ENCODE assay signal across 21 mouse cellular contexts in genomic region chr2:21275315-21275714, GRCm38 (mm10).
"Had no signal": no experiment of that assay in that cellular context is flagged by ENCODE, and none has a peak within 500 bp of the region (broad histone marks: within the 10 kb centered on the region; RNA-seq: fewer than 3 reads in every experiment).

No protein-coding gene starts in this region.

- ATAC-seq: intestine, embryonic 16.5 days; liver, embryonic 12.5 days had no signal

- H3K4me3 ChIP-seq: limb, embryonic 10.5 days; limb, embryonic 13.5 days; liver, embryonic 12.5 days; liver, embryonic 15.5 days; lung, embryonic 15.5 days; megakaryocyte, embryonic 14.5 days; neural tube, embryonic 13.5 days; stomach, embryonic 15.5 days had no signal

- H3K4me2 ChIP-seq: limb, embryonic 13.5 days; liver, embryonic 12.5 days; liver, embryonic 15.5 days; lung, embryonic 15.5 days; neural tube, embryonic 13.5 days; stomach, embryonic 15.5 days had no signal

- H3K27ac ChIP-seq: kidney, postnatal 0 days; limb, embryonic 10.5 days; limb, embryonic 13.5 days; liver, embryonic 12.5 days; liver, embryonic 15.5 days; lung, embryonic 15.5 days; neural tube, embryonic 13.5 days; stomach, embryonic 15.5 days had no signal

- H3K9ac ChIP-seq: limb, embryonic 13.5 days; liver, embryonic 12.5 days; liver, embryonic 15.5 days; lung, embryonic 15.5 days; neural tube, embryonic 13.5 days; stomach, embryonic 15.5 days had no signal

- DNase-seq: kidney, adult 18-20 months; kidney, adult 9 months; kidney, postnatal 25 days; liver; lung, adult 18-20 months; lung, postnatal 10 days; lung, postnatal 36 days; retina, postnatal 1 day; right cerebral cortex, postnatal 25 days; spleen, adult 18-20 months; thymus, postnatal 25 days had no signal

- H3K9me3 ChIP-seq: limb, embryonic 10.5 days; limb, embryonic 13.5 days; liver, embryonic 12.5 days; liver, embryonic 15.5 days; lung, embryonic 15.5 days; neural tube, embryonic 13.5 days; stomach, embryonic 15.5 days had no signal

- H3K4me1 ChIP-seq: limb, embryonic 10.5 days; limb, embryonic 13.5 days; liver, embryonic 12.5 days; liver, embryonic 15.5 days; neural tube, embryonic 13.5 days; stomach, embryonic 15.5 days had no signal

- H3K36me3 ChIP-seq: limb, embryonic 10.5 days; limb, embryonic 13.5 days; liver, embryonic 12.5 days; liver, embryonic 15.5 days; lung, embryonic 15.5 days; neural tube, embryonic 13.5 days; stomach, embryonic 15.5 days had no signal

- H3K27me3 ChIP-seq: limb, embryonic 13.5 days; liver, embryonic 12.5 days; liver, embryonic 15.5 days; lung, embryonic 15.5 days; neural tube, embryonic 13.5 days; stomach, embryonic 15.5 days had no signal
